Mouse (Mus musculus) limb, embryonic 11.5 days (tissue): ENCODE data around the gene Psmd12. TPM values are rescaled to one million over a fixed set of nuclear protein-coding genes. Genes with fewer than 3 reads are reported as not detected.
"Not testable (repeated sequence)": the region's sequence is repeated elsewhere in the genome, so short reads cannot be mapped to it uniquely, and the experiment has no call there.

Experiments used
- ATAC-seq: fragments of 200-750 bp; cut with Nextera tagmentation; 2 replicates; pipeline ENCODE4 v1.8.0; 2017; ENCODE audit warnings: low read depth; ENCODE audit not compliant: insufficient number of reproducible peaks, low FRiP score, low TSS enrichment
- DNase-seq: peaks from one replicate; pipeline ENCODE4 v3.0.0-alpha.2; 2015; ENCODE audit warnings: low spot score
- H3K27ac ChIP-seq: fragments of 300-500 bp; sonication (generic); replicated peaks from 2 replicates; pipeline ENCODE4 v1.5.1; 2014; ENCODE audit warnings: low read depth, mild to moderate bottlenecking, low read length
- H3K27me3 ChIP-seq: fragments of 300-500 bp; sonication (generic); 2 replicates; pipeline ENCODE4 v1.6.1; 2014; ENCODE audit warnings: mild to moderate bottlenecking, low read length, mixed read lengths; ENCODE audit not compliant: control insufficient read depth, insufficient read depth
- H3K36me3 ChIP-seq: fragments of 300-500 bp; sonication (generic); 2 replicates; pipeline ENCODE4 v1.6.1; 2014; ENCODE audit warnings: mild to moderate bottlenecking, low read length, moderate library complexity, mixed read lengths; ENCODE audit not compliant: control insufficient read depth, insufficient read depth
- H3K4me1 ChIP-seq: fragments of 300-500 bp; sonication (generic); 2 replicates; pipeline ENCODE4 v1.6.1; 2014; ENCODE audit warnings: low read length, mixed read lengths; ENCODE audit not compliant: control insufficient read depth, insufficient read depth
- H3K4me2 ChIP-seq: fragments of 300-500 bp; sonication (generic); 2 replicates; pipeline ENCODE4 v1.6.1; 2014; ENCODE audit warnings: low read depth, mild to moderate bottlenecking, moderate library complexity; ENCODE audit not compliant: severe bottlenecking
- H3K4me3 ChIP-seq: fragments of 300-500 bp; sonication (generic); 2 replicates; pipeline ENCODE4 v1.5.1; 2014; ENCODE audit warnings: low read depth, low read length
- H3K9ac ChIP-seq: fragments of 300-500 bp; sonication (generic); 2 replicates; pipeline ENCODE4 v1.6.1; 2014; ENCODE audit warnings: mild to moderate bottlenecking, low read length
- H3K9me3 ChIP-seq: fragments of 300-500 bp; sonication (generic); 2 replicates; pipeline ENCODE4 v1.6.1; 2016; ENCODE audit warnings: low read length; ENCODE audit not compliant: control insufficient read depth
- WGBS: fragments of 180-500 bp; shearing (Covaris S2); extraction: QIAGEN DNeasy Blood & Tissue Kit; methylation state at CpG from one replicate; pipeline ENCODE4 v1.1.7; 2014; 5-methylcytosine and 5-hydroxymethylcytosine counted together
- polyA plus RNA-seq: library from polyadenylated mRNA; unstranded; fragments of >200 nt; fragmentation: Nextera tagmentation; extraction: Ambion mirVana; gene quantifications from 2 replicates; pipeline ENCODE4 v1.2.1, GENCODE M21; 2014

Gene Psmd12
- polyA plus RNA-seq, 1 experiment from 2014 or later = 234 TPM

GRCm38 (mm10) chr11:107509631-107510338 lies 30.5 kb downstream of the Psmd12 start:
- H3K4me1 ChIP-seq = 0 out of 2 replicates have a peak, but pooled peaks cover 4% of the 10 kb centered on the region
- WGBS = 19% methylated on average over 11 of the region's 11 CpGs
- ATAC-seq = peak; percentile 56
- DNase-seq = peak; percentile 41
- H3K36me3 ChIP-seq = no peaks in the 10 kb centered on the region
- no peak overlapping the region for H3K27ac ChIP-seq
- no peak overlapping the region for H3K9ac ChIP-seq
- no peaks in the 10 kb centered on the region for H3K27me3 ChIP-seq
- no peak overlapping the region for H3K4me2 ChIP-seq
- no peak overlapping the region for H3K4me3 ChIP-seq
- H3K9me3 ChIP-seq = no peaks in the 10 kb centered on the region

- 2% methylated on average over 18 of the region's 18 CpGs for WGBS
Measured at GRCm38 (mm10) chr11:107510362-107511269, 31.3 kb downstream of the Psmd12 start.

GRCm38 (mm10) chr11:107511954-107512353 lies 32.7 kb downstream of the Psmd12 start:
- not testable (repeated sequence) for H3K36me3 ChIP-seq, H3K27ac ChIP-seq, ATAC-seq, H3K9ac ChIP-seq, H3K27me3 ChIP-seq, H3K4me1 ChIP-seq, H3K4me3 ChIP-seq, H3K4me2 ChIP-seq, H3K9me3 ChIP-seq
- WGBS = 43% methylated on average over 5 of the region's 5 CpGs
- DNase-seq = peak; percentile 83

More at GRCm38 (mm10) chr11:107510362-107511269, 31.3 kb downstream of the Psmd12 start:
- ATAC-seq (no peak), DNase-seq (peak; percentile 60)
- no peaks in the 10 kb centered on the region for H3K36me3 ChIP-seq
- 0 out of 2 replicates have a peak, but pooled peaks cover 4% of the 10 kb centered on the region for H3K4me1 ChIP-seq
- H3K4me2 ChIP-seq = peak overlapping the region; percentile 28
- H3K27ac ChIP-seq = no peak overlapping the region
- no peaks in the 10 kb centered on the region for H3K27me3 ChIP-seq
- no peak overlapping the region for H3K9ac ChIP-seq
- H3K4me3 ChIP-seq = no peak overlapping the region
- no peaks in the 10 kb centered on the region for H3K9me3 ChIP-seq

- DNase-seq (no peak), ATAC-seq (no peak)
- no peak overlapping the region for H3K4me3 ChIP-seq
- H3K36me3 ChIP-seq = no peaks in the 10 kb centered on the region
- WGBS = 89% methylated on average over 10 of the region's 10 CpGs
- H3K4me1 ChIP-seq = 0 out of 2 replicates have a peak, but pooled peaks cover 4% of the 10 kb centered on the region
- no peaks in the 10 kb centered on the region for H3K9me3 ChIP-seq
- H3K27me3 ChIP-seq = no peaks in the 10 kb centered on the region
- H3K9ac ChIP-seq = no peak overlapping the region
- no peak overlapping the region for H3K27ac ChIP-seq
- no peak overlapping the region for H3K4me2 ChIP-seq
Measured at GRCm38 (mm10) chr11:107513047-107513446, 33.8 kb downstream of the Psmd12 start.

- no peak overlapping the region for H3K9ac ChIP-seq
- no peaks in the 10 kb centered on the region for H3K4me1 ChIP-seq
- H3K27me3 ChIP-seq = no peaks in the 10 kb centered on the region
- H3K9me3 ChIP-seq = no peaks in the 10 kb centered on the region
- H3K4me2 ChIP-seq = no peak overlapping the region
- DNase-seq (no peak), ATAC-seq (no peak)
- H3K36me3 ChIP-seq = no peaks in the 10 kb centered on the region
- H3K27ac ChIP-seq = no peak overlapping the region
- 90% methylated on average over 2 of the region's 2 CpGs for WGBS
- H3K4me3 ChIP-seq = no peak overlapping the region
Measured at GRCm38 (mm10) chr11:107516387-107516786, 37.1 kb downstream of the Psmd12 start.

GRCm38 (mm10) chr11:107518645-107519429 lies 39.6 kb downstream of the Psmd12 start:
- H3K4me1 ChIP-seq = no peaks in the 10 kb centered on the region
- no peak overlapping the region for H3K9ac ChIP-seq
- H3K36me3 ChIP-seq = no peaks in the 10 kb centered on the region
- DNase-seq = no peak
- H3K27me3 ChIP-seq = no peaks in the 10 kb centered on the region
- ATAC-seq = no peak
- H3K9me3 ChIP-seq = no peaks in the 10 kb centered on the region
- no peak overlapping the region for H3K4me3 ChIP-seq
- WGBS = 79% methylated on average over 5 of the region's 5 CpGs
- no peak overlapping the region for H3K27ac ChIP-seq
- no peak overlapping the region for H3K4me2 ChIP-seq

- Histone ChIP-seq H3K9me3 (no peaks in the 10 kb centered on the region), H3K36me3 (no peaks in the 10 kb centered on the region), H3K27ac (no peak overlapping the region), H3K4me3 (no peak overlapping the region), H3K4me1 (no peaks in the 10 kb centered on the region), H3K9ac (no peak overlapping the region), H3K27me3 (no peaks in the 10 kb centered on the region), H3K4me2 (no peak overlapping the region)
- DNase-seq = no peak
- no peak for ATAC-seq
- WGBS = 73% methylated on average over 1 of the region's 1 CpGs
Measured at GRCm38 (mm10) chr11:107521153-107521552, 41.9 kb downstream of the Psmd12 start.

GRCm38 (mm10) chr11:107524966-107525365 lies 45.7 kb downstream of the Psmd12 start:
- ATAC-seq (no peak), DNase-seq (no peak)
- no peaks in the 10 kb centered on the region for H3K9me3 ChIP-seq
- no peaks in the 10 kb centered on the region for H3K36me3 ChIP-seq
- 77% methylated on average over 1 of the region's 1 CpGs for WGBS
- no peaks in the 10 kb centered on the region for H3K27me3 ChIP-seq
- H3K9ac ChIP-seq = no peak overlapping the region
- no peak overlapping the region for H3K4me3 ChIP-seq
- no peak overlapping the region for H3K4me2 ChIP-seq
- H3K4me1 ChIP-seq = no peaks in the 10 kb centered on the region
- no peak overlapping the region for H3K27ac ChIP-seq
